Mouse (Mus musculus) bone marrow macrophage, adult 2 months (primary cell): ENCODE measurements at regions not wholly inside any gene's neighbourhood (a gene's known extent, or its start where the extent isn't known, plus 50 kb on each side); places are given as distances from the start of the nearest gene placed in this dataset.

Experiments
- CTCF ChIP-seq: IDR thresholded peaks from 2 replicates; pipeline ENCODE4 v1.5.1; 2012; ENCODE audit warnings: low read depth, mild to moderate bottlenecking, low read length, moderate library complexity
- POLR2A ChIP-seq: IDR thresholded peaks from 2 replicates; pipeline ENCODE4 v1.6.1; 2012; ENCODE audit warnings: mild to moderate bottlenecking, low read depth, low read length, borderline replicate concordance

DNA sequence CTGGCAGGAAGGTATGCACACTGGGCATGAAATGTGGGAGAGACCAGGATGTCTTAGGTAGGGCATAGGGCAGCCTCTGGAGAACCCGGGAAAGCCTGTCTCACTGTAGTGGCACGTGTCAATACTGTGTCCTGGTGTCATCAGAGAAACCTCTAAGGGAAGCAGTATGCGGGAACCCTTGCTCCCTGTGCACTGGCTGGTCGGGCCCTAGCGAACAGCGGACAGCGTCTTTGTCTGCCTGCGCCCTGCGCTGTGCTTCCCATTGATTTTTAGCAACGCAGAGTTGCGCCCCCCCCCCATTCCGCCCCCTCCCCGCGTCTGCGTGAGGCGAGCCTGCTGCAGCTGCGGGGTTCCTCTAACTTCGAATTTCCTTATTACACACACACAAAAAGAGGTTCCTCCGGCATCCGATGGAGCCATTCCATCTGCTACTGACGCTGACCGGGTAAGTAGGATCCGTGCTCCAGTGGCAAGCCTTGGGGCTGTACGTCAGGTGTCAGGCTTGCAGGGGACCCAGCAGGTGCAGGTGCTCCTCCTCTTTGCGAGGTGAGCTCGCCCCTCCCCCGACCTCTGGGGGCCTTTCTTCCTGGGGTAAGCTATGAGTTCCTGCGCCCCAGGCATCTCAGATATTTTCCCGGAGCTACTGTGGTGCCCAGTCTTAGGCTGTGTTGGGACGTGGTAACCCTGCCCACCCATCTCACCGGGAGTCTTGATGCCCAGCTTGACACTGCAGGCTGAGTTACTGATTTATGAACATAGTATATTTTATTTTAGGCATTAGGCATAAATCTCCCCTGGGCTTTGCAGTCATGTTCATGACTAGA, 151.8 kb upstream of the Topaz1 start:
- TF ChIP-seq POLR2A = no peak
- no peak for TF ChIP-seq CTCF
